Mouse (Mus musculus): Measurements from ENCODE around the gene Herpud2. TPM values are rescaled to one million over a fixed set of nuclear protein-coding genes. Genes with fewer than 3 reads are reported as not detected.

The Herpud2 gene
- 74.6 and 98.8 TPM in 2 replicates for polyA plus RNA-seq (2012; rRNA removed)

DNA sequence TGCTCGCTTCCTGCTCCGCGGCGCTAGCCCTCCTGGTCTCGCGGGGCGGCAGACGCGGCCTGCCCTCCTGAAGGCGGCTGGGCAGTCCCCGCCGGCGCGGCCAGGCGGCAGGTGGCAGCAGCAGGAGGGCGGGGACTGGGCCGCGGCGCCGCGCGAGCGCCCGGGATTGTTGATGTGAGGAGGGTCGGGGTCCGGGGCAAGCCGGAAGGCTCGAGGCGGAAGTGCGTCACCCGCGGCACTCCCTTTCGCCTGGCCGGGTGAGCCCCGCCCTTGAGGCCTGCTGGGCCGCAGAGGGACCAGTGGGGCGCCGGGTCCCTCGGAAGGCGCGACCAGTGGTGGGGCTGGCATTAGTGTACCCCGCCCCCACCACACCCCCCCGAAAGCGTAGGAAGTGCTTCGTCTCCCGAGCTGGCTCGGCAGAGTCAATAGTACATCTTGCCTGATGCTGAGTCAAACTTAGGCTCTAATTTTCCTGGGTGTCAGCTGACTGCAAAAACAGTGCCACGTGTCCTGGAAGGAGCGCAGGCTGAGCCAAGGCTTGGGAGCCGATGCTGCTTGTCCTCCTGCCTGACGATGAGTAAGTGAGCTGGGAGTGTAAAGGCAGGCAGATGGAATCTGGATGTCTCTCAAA lies at the start of gene Herpud2:
Herpud2 (minus strand) TSS at position 210 of the 631 bp plus-strand sequence.

DNA sequence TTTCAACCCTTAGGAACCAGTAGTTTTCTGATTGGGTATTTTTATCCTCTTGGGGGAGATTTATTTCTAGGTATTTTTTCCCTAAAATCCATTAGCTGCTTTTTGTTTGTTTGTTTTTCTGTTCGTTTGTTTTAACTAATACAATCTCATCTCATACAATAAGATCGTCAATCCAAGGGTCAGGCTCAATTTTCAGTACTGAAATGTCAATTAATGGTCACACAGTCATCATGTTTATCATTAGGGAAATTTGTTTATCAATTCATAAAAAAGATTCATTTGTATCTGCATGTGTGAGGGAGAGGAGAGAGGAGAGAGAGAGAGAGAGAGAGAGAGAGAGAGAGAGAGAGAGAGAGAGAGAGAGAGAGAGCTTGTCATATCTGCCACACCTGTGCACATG lies 62.5 kb downstream of the Herpud2 start, which contains the start of gene Gm10181:
Gm10181 (plus strand) TSS at position 301 of the 400 bp plus-strand sequence.

Other genes starting within 250 kb of the Herpud2 start
- not detected in 2 replicates for gene Gm10181, start 62.4 kb downstream of the Herpud2 start, polyA plus RNA-seq (2012; rRNA removed)
- 3.8 and 4.8 TPM in 2 replicates for gene Sept7, start 100.6 kb upstream of the Herpud2 start, polyA plus RNA-seq (2012; rRNA removed)